ENCODE assay signal across 15 mouse cellular contexts in the genomic region with DNA sequence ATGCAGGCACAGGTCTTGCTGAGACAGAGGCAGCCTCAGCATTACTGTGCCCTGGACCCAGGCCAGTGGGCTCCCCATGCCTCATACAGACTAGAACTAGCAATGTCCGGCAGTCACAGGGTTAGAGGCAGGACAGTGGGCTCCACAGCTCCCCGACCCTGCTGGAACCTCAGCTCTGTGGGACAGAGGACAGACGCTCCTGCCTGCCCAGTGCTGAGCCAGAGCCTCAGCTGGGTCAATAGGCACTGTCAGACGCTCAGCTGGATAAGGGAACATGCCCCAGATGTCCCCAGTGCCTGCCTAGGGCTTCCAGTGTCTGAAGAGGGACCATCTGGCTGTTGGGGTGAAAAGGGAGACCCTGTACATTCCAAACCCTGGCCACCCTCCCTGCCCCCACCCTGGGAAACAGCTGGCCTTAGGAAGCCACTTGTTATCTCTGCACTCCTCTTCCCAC. TPM values are rescaled to one million over a fixed set of nuclear protein-coding genes. Genes with fewer than 3 reads are reported as not detected.
DNase-seq lines count a peak whose midpoint lies in the region; ATAC-seq and TF ChIP-seq lines count a peak whose summit lies in the region.
"Had no signal": no experiment of that assay in that cellular context is flagged by ENCODE, and none has a peak within 500 bp of the region (broad histone marks: within the 10 kb centered on the region; RNA-seq: fewer than 3 reads in every experiment).

No protein-coding gene starts in this region.

- TF ChIP-seq POLR2A in liver, adult 2 months (IDR thresholded peaks at IDR 0.05; ENCODE audit: extremely low read depth, insufficient read depth, low read length), result no peak

- ATAC-seq in forebrain, embryonic 11.5 days (replicated peaks; ENCODE audit: low FRiP score), result no peak
- no peak for ATAC-seq in liver, embryonic 12.5 days
- ATAC-seq in hindbrain, embryonic 12.5 days (ENCODE audit: low FRiP score), result peak; percentile 58; the same call in 1 of the 2 replicates
- ATAC-seq in neural tube, embryonic 12.5 days (ENCODE audit: low FRiP score, low read depth), result no peak
- ATAC-seq: forebrain, postnatal 0 days had no signal

- no peaks in the 10 kb centered on the region for H3K79me2 ChIP-seq in liver, adult 2 months (ENCODE audit: control insufficient read depth, insufficient read depth, low read length)

- peak overlapping the region; percentile 78 for H3K27ac ChIP-seq in forebrain, embryonic 10.5 days
- H3K27ac ChIP-seq in forebrain, embryonic 11.5 days (ENCODE audit: low read depth, low read length), result no peak overlapping the region
- H3K27ac ChIP-seq in liver, adult 2 months (replicated peaks; ENCODE audit: insufficient read depth, low read depth, low read length), result 0 out of 2 replicates have a peak overlapping the region, but pooled peaks have one; percentile 22
- no peak overlapping the region for H3K27ac ChIP-seq in liver, embryonic 12.5 days
- peak overlapping the region; percentile 36; the same call in 1 of the 2 replicates for H3K27ac ChIP-seq in hindbrain, embryonic 12.5 days
- H3K27ac ChIP-seq in neural tube, embryonic 12.5 days, result no peak overlapping the region

- no peak overlapping the region for H3K9ac ChIP-seq in forebrain, embryonic 11.5 days (ENCODE audit: low read length)
- no peak overlapping the region for H3K9ac ChIP-seq in liver, adult 2 months (ENCODE audit: low read depth, low read length)
- H3K9ac ChIP-seq in liver, embryonic 12.5 days, result no peak overlapping the region
- H3K9ac ChIP-seq in hindbrain, embryonic 12.5 days, result no peak overlapping the region
- no peak overlapping the region for H3K9ac ChIP-seq in neural tube, embryonic 12.5 days
- H3K9ac ChIP-seq: forebrain, postnatal 0 days had no signal

- H3K4me1 ChIP-seq in forebrain, embryonic 10.5 days, result peaks cover 69% of the 10 kb centered on the region
- peaks cover 14% of the 10 kb centered on the region for H3K4me1 ChIP-seq in forebrain, embryonic 11.5 days (replicated peaks; ENCODE audit: control insufficient read depth, insufficient read depth, low read length)
- H3K4me1 ChIP-seq in liver, adult 2 months (ENCODE audit: control insufficient read depth, insufficient read depth, low read length), result peaks cover 4% of the 10 kb centered on the region; the same call in 1 of the 2 replicates
- H3K4me1 ChIP-seq in liver, embryonic 12.5 days, result peaks cover 37% of the 10 kb centered on the region
- H3K4me1 ChIP-seq in hindbrain, embryonic 12.5 days, result peaks cover 42% of the 10 kb centered on the region
- H3K4me1 ChIP-seq in neural tube, embryonic 12.5 days, result peaks cover 34% of the 10 kb centered on the region

- H3K27me3 ChIP-seq in forebrain, embryonic 10.5 days (ENCODE audit: poor library complexity, severe bottlenecking), result no peaks in the 10 kb centered on the region
- H3K27me3 ChIP-seq in forebrain, embryonic 11.5 days (ENCODE audit: control insufficient read depth, insufficient read depth, low read length), result no peaks in the 10 kb centered on the region
- H3K27me3 ChIP-seq in liver, adult 2 months (ENCODE audit: control insufficient read depth, insufficient read depth, low read length), result no peaks in the 10 kb centered on the region
- H3K27me3 ChIP-seq in liver, embryonic 12.5 days (replicated peaks), result peaks cover 26% of the 10 kb centered on the region; the same call in 1 of the 2 replicates
- H3K27me3 ChIP-seq in hindbrain, embryonic 12.5 days, result no peaks in the 10 kb centered on the region
- no peaks in the 10 kb centered on the region for H3K27me3 ChIP-seq in neural tube, embryonic 12.5 days (replicated peaks)

- H3K4me3 ChIP-seq in forebrain, embryonic 10.5 days, result 0 out of 2 replicates have a peak overlapping the region, but pooled peaks have one; percentile 2
- H3K4me3 ChIP-seq in forebrain, embryonic 11.5 days (ENCODE audit: low read depth, low read length), result no peak overlapping the region
- no peak overlapping the region for H3K4me3 ChIP-seq in liver, adult 2 months (ENCODE audit: insufficient read depth, low read depth, low read length)
- no peak overlapping the region for H3K4me3 ChIP-seq in liver, embryonic 12.5 days
- H3K4me3 ChIP-seq in hindbrain, embryonic 12.5 days, result no peak overlapping the region
- no peak overlapping the region for H3K4me3 ChIP-seq in neural tube, embryonic 12.5 days

- H3K36me3 ChIP-seq in forebrain, embryonic 10.5 days (replicated peaks), result peaks cover 25% of the 10 kb centered on the region
- no peaks in the 10 kb centered on the region; the same call in 1 of the 2 replicates for H3K36me3 ChIP-seq in forebrain, embryonic 11.5 days (ENCODE audit: control insufficient read depth, insufficient read depth, low read length)
- 0 out of 2 replicates have a peak, but pooled peaks cover 2% of the 10 kb centered on the region for H3K36me3 ChIP-seq in liver, adult 2 months (ENCODE audit: control insufficient read depth, insufficient read depth, low read length)
- peaks cover 25% of the 10 kb centered on the region for H3K36me3 ChIP-seq in liver, embryonic 12.5 days
- peaks cover 20% of the 10 kb centered on the region for H3K36me3 ChIP-seq in hindbrain, embryonic 12.5 days
- peaks cover 22% of the 10 kb centered on the region for H3K36me3 ChIP-seq in neural tube, embryonic 12.5 days

- no peaks in the 10 kb centered on the region for H3K9me3 ChIP-seq in forebrain, embryonic 10.5 days
- H3K9me3 ChIP-seq in forebrain, embryonic 11.5 days (ENCODE audit: control insufficient read depth, low read length), result no peaks in the 10 kb centered on the region
- no peaks in the 10 kb centered on the region for H3K9me3 ChIP-seq in liver, embryonic 12.5 days (replicated peaks)
- H3K9me3 ChIP-seq in hindbrain, embryonic 12.5 days (replicated peaks), result no peaks in the 10 kb centered on the region
- no peaks in the 10 kb centered on the region for H3K9me3 ChIP-seq in neural tube, embryonic 12.5 days

- TF ChIP-seq CTCF in liver, adult 2 months (IDR thresholded peaks at IDR 0.05; ENCODE audit: low read depth, low read length), result no peak

- 20% methylated on average over 4 of the region's 4 CpGs for WGBS in forebrain, embryonic 10.5 days
- 29% methylated on average over 4 of the region's 4 CpGs for WGBS in forebrain, embryonic 11.5 days
- 41% methylated on average over 4 of the region's 4 CpGs for WGBS in liver, adult 2 months
- WGBS in liver, embryonic 12.5 days (ENCODE audit: insufficient replicate concordance), result 29% methylated on average over 4 of the region's 4 CpGs
- 18% methylated on average over 4 of the region's 4 CpGs for WGBS in hindbrain, embryonic 12.5 days
- 18% methylated on average over 4 of the region's 4 CpGs for WGBS in neural tube, embryonic 12.5 days

- no peak overlapping the region for H3K4me2 ChIP-seq in forebrain, embryonic 11.5 days (ENCODE audit: low read depth, low read length, severe bottlenecking)
- H3K4me2 ChIP-seq in liver, embryonic 12.5 days, result no peak overlapping the region
- H3K4me2 ChIP-seq in hindbrain, embryonic 12.5 days (replicated peaks), result no peak overlapping the region
- H3K4me2 ChIP-seq in neural tube, embryonic 12.5 days (replicated peaks), result 0 out of 2 replicates have a peak overlapping the region, but pooled peaks have one; percentile 12

- no peak for DNase-seq in forebrain, embryonic 10.5 days (ENCODE audit: extremely low spot score, low spot score)
- no peak for DNase-seq in forebrain, embryonic 11.5 days (ENCODE audit: low spot score)
- no peak for DNase-seq in liver, adult 2 months (ENCODE audit: extremely low read depth, low read depth, low spot score)
- DNase-seq in testis, postnatal 10 days (ENCODE audit: low spot score), result no peak
- DNase-seq in spleen, postnatal 4 days (ENCODE audit: low spot score in 2 of 2), result no peak
- DNase-seq: adrenal gland, postnatal 10 days; forebrain, postnatal 0 days; layer of hippocampus, adult 9-11 months; lung, adult 2 months; thymus, adult 2 months had no signal

RNA-seq across cellular contexts. Expression of a gene that starts 8.1 kb away (rescaled TPM):
- 1.9 and 2.9 TPM in 2 replicates for polyA plus RNA-seq in forebrain, embryonic 10.5 days (2016; fragmentation: Nextera tagmentation; extraction: Ambion mirVana)
- 0.15 TPM in 1 of 2 replicates, not detected in the other for polyA plus RNA-seq in forebrain, embryonic 11.5 days (2014; fragmentation: Nextera tagmentation; extraction: Ambion mirVana)
- not detected in 2 replicates for total RNA-seq in liver, adult 2 months (2014; rRNA removed)
- polyA plus RNA-seq in liver, adult 2 months (2012; rRNA removed), result not detected in 2 replicates
- polyA plus RNA-seq in liver, embryonic 12.5 days (2016; fragmentation: Nextera tagmentation; extraction: Ambion mirVana), result not detected in 2 replicates
- 0.08 and 0.27 TPM in 2 replicates for polyA plus RNA-seq in hindbrain, embryonic 12.5 days (2016; fragmentation: Nextera tagmentation; extraction: Ambion mirVana)
- not detected in 2 replicates for polyA plus RNA-seq in neural tube, embryonic 12.5 days (2016; fragmentation: Nextera tagmentation; extraction: Ambion mirVana)
- total RNA-seq: adrenal gland, postnatal 10 days; common myeloid progenitor, adult 5-6 weeks had no signal
- polyA plus RNA-seq: lung, adult 2 months had no signal

RNA-seq across cellular contexts. Expression of a gene that starts 8.7 kb away (rescaled TPM):
- polyA plus RNA-seq in forebrain, embryonic 10.5 days (2016; fragmentation: Nextera tagmentation; extraction: Ambion mirVana), result 12.8 and 14.7 TPM in 2 replicates
- 12.6 and 15.1 TPM in 2 replicates for polyA plus RNA-seq in forebrain, embryonic 11.5 days (2014; fragmentation: Nextera tagmentation; extraction: Ambion mirVana)
- 4.5 and 5.7 TPM in 2 replicates for total RNA-seq in liver, adult 2 months (2014; rRNA removed)
- 9.8 and 16.8 TPM in 2 replicates for polyA plus RNA-seq in liver, adult 2 months (2012; rRNA removed)
- 6.4 and 9.0 TPM in 2 replicates for polyA plus RNA-seq in liver, embryonic 12.5 days (2016; fragmentation: Nextera tagmentation; extraction: Ambion mirVana)
- polyA plus RNA-seq in hindbrain, embryonic 12.5 days (2016; fragmentation: Nextera tagmentation; extraction: Ambion mirVana), result 20.0 and 20.1 TPM in 2 replicates
- polyA plus RNA-seq in neural tube, embryonic 12.5 days (2016; fragmentation: Nextera tagmentation; extraction: Ambion mirVana), result 20.7 and 22.9 TPM in 2 replicates

RNA-seq across cellular contexts. Expression of a gene that starts 22.6 kb away (rescaled TPM):
- polyA plus RNA-seq in forebrain, embryonic 10.5 days (2016; fragmentation: Nextera tagmentation; extraction: Ambion mirVana), result not detected in 2 replicates
- not detected in 2 replicates for polyA plus RNA-seq in forebrain, embryonic 11.5 days (2014; fragmentation: Nextera tagmentation; extraction: Ambion mirVana)
- not detected in 2 replicates for total RNA-seq in liver, adult 2 months (2014; rRNA removed)
- not detected in 2 replicates for polyA plus RNA-seq in liver, adult 2 months (2012; rRNA removed)
- polyA plus RNA-seq in liver, embryonic 12.5 days (2016; fragmentation: Nextera tagmentation; extraction: Ambion mirVana), result not detected in 2 replicates
- polyA plus RNA-seq in hindbrain, embryonic 12.5 days (2016; fragmentation: Nextera tagmentation; extraction: Ambion mirVana), result not detected in 2 replicates
- not detected in 2 replicates for polyA plus RNA-seq in neural tube, embryonic 12.5 days (2016; fragmentation: Nextera tagmentation; extraction: Ambion mirVana)
- total RNA-seq: adrenal gland, postnatal 10 days; common myeloid progenitor, adult 5-6 weeks; forebrain, postnatal 0 days had no signal
- polyA plus RNA-seq: forebrain, postnatal 0 days; heart, postnatal 0 days had no signal

RNA-seq across cellular contexts. Expression of a gene that starts 37.2 kb away (rescaled TPM):
- 51.1 and 52.8 TPM in 2 replicates for polyA plus RNA-seq in forebrain, embryonic 10.5 days (2016; fragmentation: Nextera tagmentation; extraction: Ambion mirVana)
- polyA plus RNA-seq in forebrain, embryonic 11.5 days (2014; fragmentation: Nextera tagmentation; extraction: Ambion mirVana), result 57.7 and 58.2 TPM in 2 replicates
- total RNA-seq in liver, adult 2 months (2014; rRNA removed), result 10.5 and 10.7 TPM in 2 replicates
- 28.4 and 32.6 TPM in 2 replicates for polyA plus RNA-seq in liver, adult 2 months (2012; rRNA removed)
- polyA plus RNA-seq in liver, embryonic 12.5 days (2016; fragmentation: Nextera tagmentation; extraction: Ambion mirVana), result 32.5 and 33.2 TPM in 2 replicates
- 61.9 and 63.3 TPM in 2 replicates for polyA plus RNA-seq in hindbrain, embryonic 12.5 days (2016; fragmentation: Nextera tagmentation; extraction: Ambion mirVana)
- polyA plus RNA-seq in neural tube, embryonic 12.5 days (2016; fragmentation: Nextera tagmentation; extraction: Ambion mirVana), result 56.2 and 62.3 TPM in 2 replicates

RNA-seq across cellular contexts. Expression of a gene that starts 45.4 kb away (rescaled TPM):
- polyA plus RNA-seq in forebrain, embryonic 10.5 days (2016; fragmentation: Nextera tagmentation; extraction: Ambion mirVana), result 63.2 and 66.9 TPM in 2 replicates
- polyA plus RNA-seq in forebrain, embryonic 11.5 days (2014; fragmentation: Nextera tagmentation; extraction: Ambion mirVana), result 55.1 and 65.5 TPM in 2 replicates
- 8.9 and 9.4 TPM in 2 replicates for total RNA-seq in liver, adult 2 months (2014; rRNA removed)
- polyA plus RNA-seq in liver, adult 2 months (2012; rRNA removed), result 12.2 and 14.5 TPM in 2 replicates
- polyA plus RNA-seq in liver, embryonic 12.5 days (2016; fragmentation: Nextera tagmentation; extraction: Ambion mirVana), result 17.4 and 17.7 TPM in 2 replicates
- 59.2 and 61.4 TPM in 2 replicates for polyA plus RNA-seq in hindbrain, embryonic 12.5 days (2016; fragmentation: Nextera tagmentation; extraction: Ambion mirVana)
- polyA plus RNA-seq in neural tube, embryonic 12.5 days (2016; fragmentation: Nextera tagmentation; extraction: Ambion mirVana), result 68.0 and 68.2 TPM in 2 replicates

Comparison
In these comparisons a context has a peak if more than half of its experiments do, and no peak if none do; other contexts are left out.
1. H3K27ac ChIP-seq: peak in forebrain, embryonic 10.5 days (single experiment), liver, adult 2 months (single experiment) and hindbrain, embryonic 12.5 days (single experiment); none in forebrain, embryonic 11.5 days (single experiment), liver, embryonic 12.5 days (single experiment) and neural tube, embryonic 12.5 days (single experiment).